Mouse (Mus musculus) ES-Bruce4 (cell line): ENCODE results near the gene Tenm4. TPM values are rescaled to one million over a fixed set of nuclear protein-coding genes. Genes with fewer than 3 reads are reported as not detected.

Experiments used
- H3K27ac ChIP-seq: 2 replicates; pipeline ENCODE4 v1.5.1; 2012; ENCODE audit warnings: low read length, inconsistent platforms; ENCODE audit not compliant: insufficient read depth
- H3K27me3 ChIP-seq: 2 replicates; pipeline ENCODE4 v1.6.1; 2012; ENCODE audit warnings: mild to moderate bottlenecking, low read length, inconsistent platforms; ENCODE audit not compliant: control insufficient read depth, poor library complexity, insufficient read depth, severe bottlenecking
- H3K36me3 ChIP-seq: 2 replicates; pipeline ENCODE4 v1.6.1; 2012; ENCODE audit warnings: inconsistent platforms, mild to moderate bottlenecking, low read length, moderate library complexity; ENCODE audit not compliant: control insufficient read depth, poor library complexity, insufficient read depth, severe bottlenecking
- H3K4me1 ChIP-seq: one replicate; pipeline ENCODE4 v1.8.1; 2011; ENCODE audit warnings: low read length; ENCODE audit not compliant: control insufficient read depth, insufficient read depth
- H3K4me3 ChIP-seq: 2 replicates; pipeline ENCODE4 v1.5.1; 2011; ENCODE audit warnings: low read depth, mild to moderate bottlenecking, low read length
- H3K9ac ChIP-seq: 2 replicates; pipeline ENCODE4 v1.6.1; 2012; ENCODE audit warnings: low read depth, mild to moderate bottlenecking, inconsistent platforms; ENCODE audit not compliant: poor library complexity, severe bottlenecking
- H3K9me3 ChIP-seq: replicated peaks from 2 replicates; pipeline ENCODE4 v1.6.1; 2012; ENCODE audit warnings: mild to moderate bottlenecking, low read length, inconsistent platforms; ENCODE audit not compliant: control insufficient read depth, poor library complexity, insufficient read depth, severe bottlenecking
- CTCF ChIP-seq: IDR thresholded peaks from one replicate; pipeline ENCODE4 v1.8.1; 2011; ENCODE audit warnings: low read depth, low read length
- EP300 ChIP-seq: IDR thresholded peaks from 2 replicates; pipeline ENCODE4 v1.6.1; 2011; ENCODE audit warnings: low read depth, low read length; ENCODE audit not compliant: insufficient read depth
- POLR2A ChIP-seq: IDR thresholded peaks from one replicate; pipeline ENCODE4 v1.8.1; 2011; ENCODE audit warnings: low read length; ENCODE audit not compliant: insufficient read depth
- polyA plus RNA-seq: library from polyadenylated mRNA; stranded (reverse); fragments of >200 nt; gene quantifications from 2 replicates; pipeline ENCODE4 v1.2.4, GENCODE M21; 2011; ENCODE audit warnings: low read depth; ENCODE audit not compliant: missing spikeins, insufficient read depth, insufficient read length

Tenm4 gene
- polyA plus RNA-seq, 1 experiment = 4.8 TPM

DNA sequence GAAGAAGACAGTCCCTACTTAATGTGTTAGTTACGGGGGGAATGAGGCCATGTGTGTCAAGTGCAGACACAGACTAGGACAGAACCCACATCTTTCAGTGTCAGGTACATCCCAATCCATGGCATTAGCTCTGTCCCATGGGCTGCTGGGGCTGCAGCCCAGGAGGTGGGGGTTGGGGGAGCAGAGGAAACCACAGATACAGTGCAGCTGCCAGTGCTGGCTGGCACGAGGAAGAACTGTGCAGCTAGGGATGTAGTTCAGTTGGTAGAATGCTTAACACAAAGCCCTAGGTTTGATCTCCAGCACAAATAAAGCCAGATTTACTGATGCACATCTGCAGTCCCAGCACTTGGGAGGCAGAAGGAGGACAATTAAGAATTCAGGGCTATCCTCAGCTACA, 688.0 kb downstream of the Tenm4 start:
- H3K36me3 ChIP-seq = no peaks in the 10 kb centered on the region

DNA sequence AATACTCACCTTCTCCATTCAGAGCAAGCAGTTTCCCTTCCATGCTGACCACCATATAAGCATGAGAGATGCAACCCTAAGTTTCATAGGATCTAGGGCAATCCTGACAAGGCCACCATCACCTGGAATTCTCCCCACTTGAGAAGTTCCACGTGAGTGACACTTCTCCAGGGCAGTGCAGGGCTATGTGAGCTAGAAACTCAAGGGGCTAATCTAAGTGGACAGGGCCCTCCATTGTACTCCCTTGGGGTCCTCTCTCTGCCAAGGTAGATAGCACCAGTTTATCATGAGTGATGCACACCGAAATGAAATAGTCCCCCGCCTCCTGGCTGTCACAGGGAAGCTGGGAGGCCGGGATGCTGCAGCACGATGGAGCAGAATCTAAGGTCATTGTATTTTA, 688.6 kb downstream of the Tenm4 start:
- Histone ChIP-seq H3K9me3 (no peaks in the 10 kb centered on the region), H3K4me1 (no peaks in the 10 kb centered on the region)

More for the DNA sequence above, 688.0 kb downstream of the Tenm4 start:
- no peak overlapping the region for H3K9ac ChIP-seq
- H3K4me1 ChIP-seq = no peaks in the 10 kb centered on the region
- H3K27ac ChIP-seq = no peak overlapping the region
- no peaks in the 10 kb centered on the region for H3K27me3 ChIP-seq
- no peaks in the 10 kb centered on the region for H3K9me3 ChIP-seq
- no peak for TF ChIP-seq CTCF
- TF ChIP-seq EP300 = no peak
- TF ChIP-seq POLR2A = no peak
- no peak overlapping the region for H3K4me3 ChIP-seq

DNA sequence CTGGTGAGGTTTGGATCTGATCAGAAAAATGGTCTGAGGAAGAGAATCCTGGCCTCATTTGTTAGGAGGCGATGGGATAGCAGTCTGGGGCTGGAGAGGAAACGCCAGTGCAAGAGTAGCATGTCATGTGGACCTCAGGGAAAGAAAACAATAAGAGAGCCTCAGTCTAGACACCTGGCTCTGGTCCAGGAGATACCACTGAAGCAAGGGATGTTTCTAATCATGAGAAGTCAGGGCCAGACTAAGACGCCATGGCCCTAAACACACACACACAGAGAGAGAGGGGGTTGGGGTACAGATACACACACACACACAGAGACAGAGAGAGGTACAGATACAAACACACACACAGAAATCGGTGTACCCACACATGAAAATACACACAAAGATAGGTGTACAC, 689.6 kb downstream of the Tenm4 start:
- H3K9ac ChIP-seq = no peak overlapping the region
- H3K4me3 ChIP-seq = no peak overlapping the region
- no peaks in the 10 kb centered on the region for H3K27me3 ChIP-seq
- TF ChIP-seq POLR2A = no peak
- no peaks in the 10 kb centered on the region for H3K4me1 ChIP-seq
- H3K36me3 ChIP-seq = no peaks in the 10 kb centered on the region
- H3K27ac ChIP-seq = no peak overlapping the region
- no peaks in the 10 kb centered on the region for H3K9me3 ChIP-seq

More for the DNA sequence above, 688.6 kb downstream of the Tenm4 start:
- Histone ChIP-seq H3K9ac (no peak overlapping the region), H3K27me3 (no peaks in the 10 kb centered on the region), H3K4me3 (no peak overlapping the region), H3K36me3 (no peaks in the 10 kb centered on the region), H3K27ac (no peak overlapping the region)
- TF ChIP-seq POLR2A (no peak), CTCF (no peak), EP300 (no peak)

DNA sequence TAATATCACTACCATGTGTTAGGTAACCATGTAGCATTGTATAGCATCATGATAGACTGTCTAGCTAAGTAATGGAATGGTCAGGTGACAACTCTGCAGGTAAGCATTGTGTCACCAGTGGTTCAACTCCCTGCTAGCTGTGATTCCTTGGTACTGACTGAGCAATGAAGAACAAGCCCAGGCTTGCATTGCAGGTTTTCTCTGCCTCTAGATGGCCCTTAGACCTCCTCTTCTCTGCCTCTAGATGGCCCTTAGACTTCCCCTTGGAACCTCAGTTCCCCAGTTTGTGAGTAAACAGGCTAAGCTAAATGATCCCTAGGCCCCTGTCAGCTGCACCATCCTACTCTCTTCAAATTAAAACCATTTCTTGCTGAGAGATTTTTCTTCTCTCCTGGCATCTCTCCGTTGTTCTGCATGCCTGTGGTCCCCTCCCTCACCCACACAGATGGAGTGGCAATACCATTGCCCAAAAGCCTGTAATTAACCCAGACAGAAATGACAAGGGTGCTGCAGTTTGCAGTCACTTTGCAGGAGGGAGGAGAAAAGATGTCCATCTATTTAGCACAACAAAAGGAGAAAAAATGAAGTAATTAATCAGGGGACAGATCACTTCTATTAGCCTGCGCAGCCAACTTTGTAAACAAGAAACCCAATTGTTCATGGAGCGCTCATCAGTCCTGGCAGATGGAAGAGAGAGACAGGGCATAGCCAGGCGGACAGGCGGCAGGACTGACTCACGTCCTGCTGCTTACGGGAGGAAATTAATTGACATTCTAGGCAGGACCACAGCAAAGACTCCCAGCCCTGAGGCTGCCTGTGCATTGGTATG, 694.1 kb downstream of the Tenm4 start:
- Histone ChIP-seq H3K27ac (no peak overlapping the region; the same call in 1 of the 2 replicates), H3K9ac (no peak overlapping the region), H3K4me3 (no peak overlapping the region), H3K36me3 (no peaks in the 10 kb centered on the region), H3K9me3 (no peaks in the 10 kb centered on the region), H3K27me3 (no peaks in the 10 kb centered on the region), H3K4me1 (no peaks in the 10 kb centered on the region)
- TF ChIP-seq EP300 = no peak
- TF ChIP-seq POLR2A = no peak
- no peak for TF ChIP-seq CTCF

DNA sequence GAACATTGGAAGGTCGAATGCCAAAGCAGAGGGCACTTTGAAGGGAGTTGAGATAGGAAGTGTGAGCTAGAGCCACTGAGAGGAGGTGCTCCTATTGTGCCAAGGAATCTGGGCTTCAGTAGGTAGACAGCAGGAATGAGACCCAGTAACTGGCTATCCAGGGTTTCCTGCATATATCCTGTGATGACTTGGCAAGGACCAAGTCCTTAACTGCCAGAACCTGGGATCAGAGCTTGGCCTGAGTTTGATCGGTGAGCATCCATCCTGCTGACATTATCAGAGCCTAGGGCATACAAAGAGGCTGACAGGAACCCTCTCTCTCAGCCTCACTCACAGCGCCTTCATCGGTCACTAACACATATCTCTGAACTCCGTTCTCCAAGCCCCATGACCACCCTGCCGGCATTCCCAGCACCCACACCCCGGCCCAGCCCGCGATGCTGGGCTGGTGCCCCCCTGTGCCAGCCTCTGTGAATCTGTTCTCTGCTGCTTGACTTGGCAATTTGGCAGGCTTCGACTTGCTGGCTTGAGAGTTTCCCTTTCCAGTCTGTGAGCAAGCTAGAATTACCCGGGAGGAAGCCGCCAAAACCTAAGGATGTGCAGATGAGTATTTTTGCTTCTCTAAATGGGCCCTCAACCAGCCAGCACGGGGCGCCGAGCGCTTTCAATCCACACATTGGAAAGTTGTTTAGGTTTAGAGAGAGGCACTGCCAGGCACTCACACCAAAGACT, 698.2 kb downstream of the Tenm4 start:
- Histone ChIP-seq H3K27me3 (no peaks in the 10 kb centered on the region), H3K4me3 (no peak overlapping the region), H3K9me3 (no peaks in the 10 kb centered on the region), H3K9ac (no peak overlapping the region), H3K36me3 (no peaks in the 10 kb centered on the region), H3K4me1 (no peaks in the 10 kb centered on the region), H3K27ac (no peak overlapping the region)
- no peak for TF ChIP-seq EP300
- TF ChIP-seq CTCF = no peak
- no peak for TF ChIP-seq POLR2A

DNA sequence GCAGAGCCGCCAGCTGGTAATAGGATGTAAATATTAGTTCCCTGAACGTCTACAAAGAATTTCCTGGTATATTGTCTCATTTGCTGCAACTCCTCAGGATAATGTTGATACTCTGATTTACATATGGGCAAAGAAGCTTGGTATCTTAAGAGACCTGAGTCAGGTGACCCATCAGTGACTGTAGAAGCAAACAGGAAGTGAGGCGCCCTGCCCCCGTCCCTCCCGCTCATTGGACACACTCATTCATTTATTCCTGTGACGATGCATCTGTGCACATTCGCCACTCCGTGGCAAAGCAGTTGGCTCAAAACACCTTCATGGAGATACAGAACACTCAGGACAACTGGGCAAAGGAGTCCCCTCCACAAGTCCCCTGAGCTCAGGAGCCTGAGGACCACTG, 699.4 kb downstream of the Tenm4 start:
- Histone ChIP-seq H3K36me3 (no peaks in the 10 kb centered on the region), H3K27me3 (no peaks in the 10 kb centered on the region), H3K9ac (no peak overlapping the region), H3K27ac (no peak overlapping the region), H3K4me3 (no peak overlapping the region), H3K4me1 (no peaks in the 10 kb centered on the region), H3K9me3 (no peaks in the 10 kb centered on the region)
- TF ChIP-seq CTCF (no peak), EP300 (no peak), POLR2A (no peak)
